Mouse (Mus musculus): ENCODE measurements around the gene Mybpc3.
A peak's percentile ranks its signal among the peaks of the same experiment; 100 is the strongest.

Mybpc3 gene

DNA sequence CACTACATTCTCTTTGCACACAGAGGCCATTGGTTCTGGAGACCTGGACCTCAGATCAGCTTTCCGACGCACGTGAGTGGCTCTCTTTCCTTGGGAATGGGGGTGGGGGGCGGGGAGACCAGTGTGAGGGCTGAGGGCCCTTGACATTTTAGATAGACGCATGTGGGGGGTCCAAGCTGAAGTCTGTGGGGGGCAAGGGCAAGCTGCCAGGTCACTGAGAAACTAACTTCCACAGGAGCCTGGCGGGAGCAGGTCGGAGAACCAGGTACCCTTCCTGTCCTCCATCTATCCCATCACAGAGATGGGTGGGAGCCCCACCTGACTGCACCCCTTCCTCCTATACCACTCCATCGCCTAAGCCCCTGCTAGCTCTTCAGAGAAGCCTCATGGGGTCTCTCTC lies 3.6 kb downstream of the Mybpc3 start:
- no peak for DNase-seq (ENCODE audit: low spot score)

DNA sequence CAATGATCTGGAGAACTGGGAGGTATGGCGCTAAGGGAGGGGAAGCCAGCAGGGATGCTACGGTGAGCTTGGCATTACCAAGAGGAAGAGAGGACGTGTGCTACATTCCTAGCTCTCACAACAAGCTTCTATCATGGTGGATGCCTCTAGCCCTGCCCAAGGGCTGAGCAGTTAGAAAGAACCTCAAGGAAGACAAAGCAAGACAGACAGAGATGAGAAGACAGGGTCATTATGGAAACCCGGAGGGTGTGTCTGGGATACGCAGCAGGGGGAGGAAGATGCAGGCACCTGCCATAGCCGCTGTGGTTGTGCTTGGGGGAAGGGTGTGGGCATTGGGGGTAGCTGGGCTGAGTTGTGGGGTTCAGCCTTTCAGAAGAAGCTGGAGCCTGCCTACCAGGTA lies 5.6 kb downstream of the Mybpc3 start:
- DNase-seq (ENCODE audit: low spot score): no peak

DNA sequence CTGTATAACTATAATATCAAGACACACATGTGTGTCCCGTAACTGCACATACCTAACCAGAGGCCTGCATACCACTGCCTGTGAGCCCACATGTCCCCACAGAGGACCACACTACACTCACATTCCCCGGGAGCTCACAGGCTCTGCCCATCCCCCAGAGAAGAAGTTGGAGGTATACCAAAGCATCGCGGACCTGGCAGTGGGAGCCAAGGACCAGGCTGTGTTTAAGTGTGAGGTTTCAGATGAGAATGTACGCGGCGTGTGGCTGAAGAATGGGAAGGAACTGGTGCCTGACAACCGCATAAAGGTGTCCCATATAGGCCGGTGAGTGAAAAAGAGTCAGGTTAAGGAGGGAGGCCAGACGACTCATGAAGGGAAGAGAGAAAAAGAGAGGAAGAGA lies 7.2 kb downstream of the Mybpc3 start:
- no peak for DNase-seq (ENCODE audit: low spot score)

DNA sequence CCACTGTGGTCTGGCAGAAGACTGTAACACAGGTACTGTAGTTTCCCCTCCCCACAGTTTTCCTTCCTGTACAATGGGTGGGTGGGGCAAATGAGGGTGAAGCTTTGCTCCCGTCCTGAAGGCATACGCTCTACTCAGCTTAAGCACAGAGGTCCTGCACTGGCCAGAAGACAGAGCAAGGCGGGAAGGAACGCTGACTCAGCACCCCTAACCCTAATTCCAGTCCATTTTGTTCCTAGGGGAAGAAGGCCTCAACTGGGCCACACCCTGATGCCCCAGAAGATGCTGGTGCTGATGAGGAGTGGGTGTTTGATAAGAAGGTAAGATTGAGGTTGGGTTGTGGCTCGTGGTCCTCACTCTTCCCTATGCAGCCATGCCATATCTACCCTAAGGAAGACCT lies 10.8 kb downstream of the Mybpc3 start:
- DNase-seq (ENCODE audit: low spot score): no peak

DNA sequence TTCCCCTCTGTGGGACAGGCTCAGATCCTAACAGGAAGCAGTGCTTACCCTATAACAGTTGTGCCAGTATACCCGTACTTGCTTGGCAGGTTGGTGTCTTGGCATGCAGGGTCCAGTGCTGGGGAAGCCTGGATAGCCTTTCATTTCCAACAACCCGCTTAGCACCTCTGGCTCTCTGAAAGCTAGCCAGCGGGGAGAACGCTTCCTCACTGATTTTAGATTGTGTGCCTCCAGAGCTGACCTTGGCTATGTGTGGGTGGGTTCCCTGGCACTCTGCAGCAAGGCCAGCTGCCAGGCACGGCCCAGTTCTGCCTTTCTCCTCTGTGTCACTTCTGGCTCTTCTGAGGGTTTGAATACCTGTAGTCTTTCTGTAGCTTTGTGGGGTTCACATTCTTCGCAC lies 12.2 kb downstream of the Mybpc3 start:
- DNase-seq (ENCODE audit: low spot score): peak; percentile 73

DNA sequence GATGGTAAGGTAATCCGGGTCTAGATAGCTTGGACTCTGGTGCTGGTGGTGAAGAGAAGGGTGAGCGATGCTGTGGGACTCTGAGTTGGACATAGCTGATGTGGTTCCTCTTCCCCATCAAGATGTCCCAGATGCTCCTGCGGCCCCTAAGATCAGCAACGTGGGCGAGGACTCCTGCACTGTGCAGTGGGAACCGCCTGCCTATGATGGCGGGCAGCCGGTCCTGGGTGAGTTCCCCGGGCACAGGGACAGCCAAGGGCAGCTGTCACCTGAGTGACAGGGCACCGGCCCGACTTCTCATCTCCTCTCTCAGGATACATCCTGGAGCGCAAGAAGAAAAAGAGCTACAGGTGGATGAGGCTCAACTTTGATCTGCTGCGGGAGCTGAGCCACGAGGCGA lies 13.3 kb downstream of the Mybpc3 start:
- no peak for DNase-seq (ENCODE audit: low spot score)

DNA sequence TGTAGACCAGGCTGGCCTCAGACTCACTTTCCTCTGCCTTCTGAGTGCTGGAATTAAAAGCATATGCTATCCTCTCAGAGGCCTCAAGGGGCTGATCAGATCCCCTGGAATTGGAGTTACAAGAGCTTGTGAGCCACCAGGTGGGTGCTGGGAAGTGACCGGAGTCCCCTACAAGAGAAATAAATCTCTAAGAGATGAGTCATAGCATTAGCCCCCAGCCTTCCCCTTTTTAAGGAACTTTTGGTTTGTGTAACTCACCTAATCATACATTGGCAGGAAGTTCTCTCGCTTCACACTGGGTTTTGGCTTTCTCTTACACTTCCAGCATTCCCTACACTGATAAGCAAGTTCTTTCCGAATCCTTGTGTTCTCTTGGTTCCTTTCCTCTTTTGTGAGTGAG lies 14.1 kb downstream of the Mybpc3 start:
- no peak for DNase-seq (ENCODE audit: low spot score)

DNA sequence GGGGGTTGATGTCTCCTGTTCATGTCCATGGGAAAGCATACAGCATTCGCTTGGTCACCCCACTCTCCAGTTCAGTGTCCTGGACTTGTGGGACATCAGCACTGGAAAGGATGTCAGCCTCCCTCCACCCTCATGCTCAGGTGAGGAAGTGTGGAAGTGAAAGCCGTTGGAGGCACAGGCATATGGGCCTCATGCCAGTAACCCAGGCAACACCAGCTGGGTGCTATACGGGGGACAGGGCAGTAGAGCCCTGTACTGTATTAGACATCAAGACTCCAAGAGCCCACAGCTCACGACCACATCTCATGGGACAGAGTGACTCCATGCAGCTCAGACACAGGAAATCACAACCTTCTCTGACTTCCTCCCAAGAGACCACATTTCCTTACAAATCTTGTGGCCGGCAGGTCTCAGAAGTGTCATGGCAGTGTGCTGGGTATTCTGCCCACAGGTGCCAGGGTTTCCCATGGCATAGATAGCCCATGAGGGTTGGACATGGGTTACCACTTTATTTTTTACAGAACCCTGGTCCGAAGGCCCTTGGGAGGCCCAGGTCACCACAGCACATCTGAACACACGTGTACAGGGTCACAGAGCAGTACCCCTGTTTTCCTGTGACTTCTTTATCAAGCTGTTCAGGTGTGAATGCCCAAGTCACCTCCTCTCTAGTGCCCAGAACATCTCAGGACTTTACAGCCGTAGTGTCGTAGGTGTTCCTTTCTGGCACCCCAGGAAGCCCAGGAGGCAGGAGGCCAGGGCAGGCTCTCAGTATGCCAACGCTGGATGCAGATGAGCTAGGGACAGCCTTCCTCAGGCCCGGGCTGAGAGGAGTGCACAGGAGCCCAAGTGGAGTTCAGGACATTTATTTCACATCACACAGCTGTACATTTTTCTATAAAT lies 18.8 kb downstream of the Mybpc3 start:
- no peak for DNase-seq (ENCODE audit: low spot score)

DNA sequence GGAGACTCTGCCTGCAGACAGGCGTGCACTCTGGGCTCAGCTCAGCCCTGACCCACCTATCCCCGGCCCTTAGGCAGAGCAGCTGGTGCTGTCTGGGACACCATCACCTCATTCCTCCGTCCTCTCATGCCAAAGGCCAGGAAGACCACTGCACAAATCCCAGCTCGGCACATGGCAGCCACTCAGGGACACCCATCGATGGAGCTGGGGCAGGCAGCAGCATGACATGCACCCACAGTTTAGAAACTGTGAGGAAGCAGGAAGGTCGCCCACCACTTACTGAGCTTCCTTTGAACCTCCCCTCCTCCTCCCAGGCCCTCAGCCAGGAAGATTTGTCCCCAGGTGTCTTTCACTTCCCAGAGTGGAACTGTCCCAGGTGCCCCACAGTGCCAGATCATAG lies 19.5 kb downstream of the Mybpc3 start:
- no peak for DNase-seq (ENCODE audit: low spot score)

DNA sequence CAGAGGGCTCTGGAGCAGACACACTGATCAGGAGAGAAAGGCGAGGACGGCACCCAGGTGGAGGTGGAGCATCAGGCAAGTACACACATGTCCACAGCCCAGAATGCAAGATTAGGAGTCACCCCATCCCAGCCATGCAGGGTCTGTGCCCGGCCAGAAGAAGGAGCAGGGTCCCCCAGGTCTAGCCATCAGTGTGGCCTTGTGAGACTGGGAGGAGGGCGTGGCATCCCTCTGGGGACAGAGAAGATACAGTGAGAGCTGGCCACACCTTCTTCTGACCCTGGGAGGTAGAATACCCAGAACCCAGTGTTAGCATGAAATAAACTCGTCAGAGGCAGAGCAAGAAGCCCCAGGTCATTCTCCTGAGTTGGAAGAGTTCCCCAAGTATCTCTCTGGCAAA lies 21.4 kb downstream of the Mybpc3 start:
- no peak for DNase-seq (ENCODE audit: low spot score)

DNA sequence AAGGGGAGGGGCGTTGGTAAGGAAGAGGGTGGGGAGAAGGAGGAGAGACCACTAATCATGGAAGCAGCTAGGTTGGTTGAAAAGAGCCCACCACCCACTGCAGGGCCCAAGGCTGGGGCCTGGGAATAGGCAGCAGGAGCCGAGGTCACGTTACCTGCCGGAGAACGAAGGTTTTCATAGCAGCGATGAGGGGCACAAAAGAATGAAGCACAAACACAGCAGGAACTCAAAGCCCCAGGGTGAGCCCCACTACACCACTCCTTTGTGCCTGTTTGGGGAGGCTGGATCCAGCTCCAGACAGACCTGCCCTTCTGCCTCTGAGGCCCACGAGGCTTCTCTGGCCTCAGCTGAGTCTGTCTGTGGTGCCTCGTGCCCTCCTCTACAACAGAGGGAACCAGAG lies 21.8 kb downstream of the Mybpc3 start:
- no peak for DNase-seq (ENCODE audit: low spot score)

DNA sequence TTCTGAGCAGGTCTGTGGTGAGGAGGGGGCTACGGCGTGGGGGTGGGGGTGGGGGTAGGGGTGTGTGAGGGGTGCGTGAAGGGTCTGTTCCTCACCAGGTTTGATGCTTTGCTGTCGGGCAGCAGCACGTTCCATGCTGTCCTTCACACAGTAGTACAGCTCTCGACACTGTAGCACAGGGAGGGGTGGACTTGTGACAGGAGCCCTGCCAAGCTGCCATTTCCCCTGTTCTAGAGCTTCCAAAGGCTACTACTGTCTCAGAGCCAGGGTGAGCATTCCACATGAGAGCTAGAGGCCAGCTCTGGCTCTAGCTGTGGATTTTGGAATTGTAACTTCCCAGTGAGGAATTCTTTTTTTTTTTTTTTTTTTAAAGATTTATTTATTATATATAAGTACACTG lies 25.0 kb downstream of the Mybpc3 start:
- no peak for DNase-seq (ENCODE audit: low spot score)

DNA sequence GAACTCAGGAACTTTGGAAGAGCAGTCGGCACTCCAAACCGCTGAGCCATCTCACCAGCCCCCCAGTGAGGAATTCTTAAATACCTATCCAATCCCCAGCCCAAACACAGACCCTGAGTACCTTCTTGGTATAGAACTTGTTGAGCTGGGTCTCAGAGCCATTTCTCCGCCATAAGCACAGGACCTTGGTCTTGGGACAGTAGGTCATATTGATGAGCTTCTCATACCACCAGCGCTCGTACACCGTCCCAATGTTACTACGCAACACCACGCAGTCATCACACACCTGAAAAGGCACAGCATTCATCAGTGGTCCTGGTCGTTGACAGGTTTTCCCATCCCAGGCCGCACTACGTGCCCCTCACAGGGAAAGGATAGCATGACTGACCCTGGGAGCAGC lies 25.5 kb downstream of the Mybpc3 start:
- DNase-seq (ENCODE audit: low spot score): no peak

DNA sequence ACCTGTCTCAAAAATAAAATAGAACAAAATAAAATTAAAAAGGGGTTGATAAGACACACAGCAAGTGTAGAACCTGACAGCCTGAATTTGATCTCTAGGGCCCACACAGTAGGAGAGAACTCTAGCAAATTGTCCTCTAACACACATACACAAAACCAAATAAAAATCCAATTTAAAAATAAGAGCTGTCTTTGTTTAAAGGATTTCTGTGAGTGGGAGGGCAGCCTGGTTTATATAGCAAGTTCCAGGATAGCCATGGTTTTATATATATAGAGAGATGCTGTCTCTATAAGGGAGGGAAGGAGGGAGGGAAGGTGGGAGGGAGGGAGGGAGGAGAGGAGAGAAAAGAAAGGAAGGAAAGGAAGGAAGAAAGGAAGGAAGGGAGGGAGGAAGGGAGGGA lies 30.2 kb downstream of the Mybpc3 start:
- DNase-seq (ENCODE audit: low spot score): no peak

DNA sequence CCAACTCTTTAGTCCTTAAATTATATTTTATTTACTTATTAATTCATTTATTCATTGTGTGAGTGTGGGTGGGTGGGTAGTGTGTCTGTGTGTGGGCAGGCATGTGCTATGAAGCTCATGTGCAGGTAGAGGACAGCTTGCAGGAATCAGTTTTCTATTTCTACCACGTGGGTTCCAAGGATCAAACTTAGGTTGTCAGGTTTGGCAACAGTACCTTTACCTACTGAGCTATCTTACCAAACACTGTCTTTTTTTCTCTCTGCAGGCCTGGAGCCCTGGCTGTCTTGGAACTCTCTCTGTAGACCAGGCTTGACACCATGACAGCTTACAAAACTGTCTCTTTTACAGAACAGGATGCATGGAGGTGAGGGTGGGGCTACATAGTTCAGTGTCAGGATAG lies 33.4 kb downstream of the Mybpc3 start:
- no peak for DNase-seq (ENCODE audit: low spot score)

DNA sequence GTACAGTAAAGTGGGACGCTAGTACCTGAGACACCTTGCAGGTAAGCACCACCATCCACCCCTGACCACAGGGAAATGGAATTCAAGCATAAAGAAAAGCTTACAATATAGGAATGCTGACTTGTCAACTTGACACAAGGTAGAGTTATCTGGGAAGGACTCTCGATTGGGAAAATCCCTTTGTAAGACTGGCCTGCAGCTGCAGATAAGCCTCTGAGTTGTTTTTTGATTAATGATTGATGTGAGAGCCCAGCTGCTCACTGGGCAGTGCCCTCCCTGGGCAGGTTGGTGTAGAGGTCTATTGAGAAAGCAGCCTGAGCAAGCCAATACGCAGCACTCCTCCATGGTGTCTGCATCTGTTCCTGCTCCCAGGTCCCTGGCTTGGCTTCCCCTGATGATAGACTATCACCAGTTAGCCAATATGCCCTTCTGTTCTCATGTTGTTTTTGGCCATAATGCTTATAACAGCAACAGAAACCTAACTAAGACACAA lies 35.0 kb downstream of the Mybpc3 start:
- no peak for DNase-seq (ENCODE audit: low spot score)

DNA sequence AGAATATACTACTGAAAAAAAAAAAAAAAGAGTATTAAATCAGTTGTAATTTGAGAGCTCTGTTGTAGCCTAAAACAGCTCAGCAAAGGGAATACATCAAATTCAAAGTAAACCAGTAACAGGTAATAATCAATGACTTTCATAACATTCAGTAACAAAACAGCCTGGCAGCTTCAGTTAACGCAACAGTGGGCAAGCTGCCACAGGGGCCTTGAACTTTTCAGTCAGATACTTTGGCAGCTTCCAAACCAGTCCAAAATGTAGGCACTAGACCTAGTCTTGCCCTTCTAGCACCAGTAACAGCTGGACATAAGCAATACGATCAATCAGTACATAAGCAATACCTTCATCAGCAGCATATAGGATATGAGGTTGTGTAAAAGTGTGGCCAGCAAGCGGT lies 36.1 kb downstream of the Mybpc3 start:
- DNase-seq (ENCODE audit: low spot score): no peak

DNA sequence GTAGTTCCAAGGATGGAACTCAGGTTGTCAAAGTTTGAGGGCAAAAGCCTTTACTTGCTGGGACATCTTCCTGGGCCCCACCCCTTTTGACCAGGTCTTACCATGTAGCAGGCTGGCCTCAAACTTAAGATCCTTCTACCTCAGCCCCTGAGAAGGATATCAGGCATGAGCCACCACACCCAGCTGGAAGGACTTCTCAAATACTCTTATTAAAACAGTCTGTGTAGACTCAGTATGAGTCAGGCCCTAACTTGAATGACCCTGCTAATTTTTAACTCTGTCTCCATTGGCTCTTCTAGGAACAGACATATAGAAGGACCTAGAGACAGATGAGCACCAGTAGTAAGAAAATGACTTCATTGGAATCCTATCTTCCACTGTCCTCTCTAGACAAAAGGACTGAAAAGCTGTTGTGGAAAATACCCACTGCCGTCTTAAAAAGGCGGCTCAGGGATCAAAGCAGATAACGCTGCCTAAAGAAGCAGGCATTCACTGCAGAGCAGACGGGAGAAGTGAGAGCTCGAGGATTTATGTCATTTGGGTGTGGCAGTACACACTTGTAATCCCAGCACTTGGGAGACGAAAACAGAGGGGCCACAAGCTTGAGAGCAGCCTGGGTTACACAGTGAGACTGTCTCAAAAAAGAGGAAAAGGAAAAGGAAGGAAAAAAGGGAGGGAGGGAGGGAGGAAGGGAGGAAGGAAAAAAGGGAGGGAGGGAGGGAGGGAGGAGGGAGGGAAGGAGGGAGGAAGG lies 39.2 kb downstream of the Mybpc3 start:
- no peak for DNase-seq (ENCODE audit: low spot score)

DNA sequence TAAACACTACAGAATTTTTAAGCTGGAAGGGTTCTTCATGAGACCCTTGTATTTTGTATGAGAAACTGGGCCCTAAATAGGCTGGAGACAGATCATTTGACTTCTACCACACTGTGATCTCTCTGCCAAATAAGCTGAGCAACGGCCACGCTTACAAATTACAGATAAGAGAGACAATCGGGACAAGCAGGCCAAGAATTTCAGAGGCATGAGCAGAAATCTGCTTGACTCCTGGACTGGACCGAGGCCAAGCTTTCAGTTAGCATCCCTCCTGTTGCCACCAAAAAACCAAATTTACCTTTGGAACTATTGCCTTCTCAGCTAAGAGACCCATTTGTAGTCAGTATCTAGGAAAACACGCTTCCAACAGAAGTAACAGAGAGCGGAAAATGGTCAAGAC lies 42.6 kb downstream of the Mybpc3 start:
- no peak for DNase-seq (ENCODE audit: low spot score)

DNA sequence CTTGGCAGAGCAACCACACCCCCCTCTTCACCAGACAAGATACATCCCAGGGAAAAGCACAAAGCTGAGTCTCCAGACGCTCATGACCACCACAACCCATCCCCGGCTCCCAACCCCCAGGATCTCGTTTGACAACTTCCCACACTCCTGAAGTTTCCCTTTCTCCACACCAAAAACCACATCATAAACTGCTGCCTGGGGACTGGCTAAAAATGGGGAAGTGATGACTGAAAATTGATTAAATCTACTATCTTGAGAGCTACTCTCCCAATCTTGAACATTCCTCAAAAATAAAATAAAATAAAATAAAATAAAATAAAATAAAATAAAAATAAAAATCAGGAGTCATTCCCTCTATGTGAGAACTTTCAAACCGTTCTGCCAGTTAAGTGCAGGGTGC lies 45.0 kb downstream of the Mybpc3 start:
- DNase-seq (ENCODE audit: low spot score): no peak

DNA sequence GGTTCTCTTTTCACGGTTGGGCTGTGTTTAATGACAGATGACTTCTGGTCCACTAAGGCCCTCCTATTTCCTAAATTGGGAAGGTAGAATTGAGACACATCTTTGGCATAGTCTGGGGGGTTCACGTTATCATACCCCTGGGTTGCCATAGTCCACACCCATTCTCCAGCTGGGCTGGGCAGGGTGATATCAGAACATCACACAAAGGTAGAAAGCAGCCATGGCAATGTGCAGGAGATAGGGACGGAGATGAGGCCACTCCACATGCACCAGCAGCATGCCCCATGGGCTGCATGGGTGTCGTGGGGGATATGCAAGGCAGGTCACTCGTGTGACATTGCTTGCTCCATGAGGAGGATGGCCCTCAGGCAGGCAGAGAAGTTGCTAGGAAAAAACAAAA lies 45.6 kb downstream of the Mybpc3 start:
- DNase-seq (ENCODE audit: low spot score): no peak

DNA sequence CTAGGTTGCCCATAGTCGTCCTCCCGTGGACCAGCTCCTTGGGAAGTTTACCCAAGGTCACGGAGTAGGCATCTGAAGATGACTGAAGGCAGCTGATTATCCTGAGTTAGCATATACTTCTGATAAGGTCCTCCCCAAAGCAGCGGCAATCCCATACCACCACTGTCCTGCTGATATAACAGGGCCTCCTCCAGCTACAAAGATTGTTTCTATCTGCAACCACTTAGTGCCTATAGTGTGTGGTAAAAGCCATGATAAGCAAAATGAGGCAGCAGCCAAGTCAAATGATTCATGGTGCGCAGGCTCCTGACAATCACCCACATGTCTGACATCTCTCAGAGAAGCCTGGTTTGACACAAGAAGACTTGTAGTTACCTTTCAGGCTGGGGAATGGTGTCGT lies 47.0 kb downstream of the Mybpc3 start:
- no peak for DNase-seq (ENCODE audit: low spot score)

DNA sequence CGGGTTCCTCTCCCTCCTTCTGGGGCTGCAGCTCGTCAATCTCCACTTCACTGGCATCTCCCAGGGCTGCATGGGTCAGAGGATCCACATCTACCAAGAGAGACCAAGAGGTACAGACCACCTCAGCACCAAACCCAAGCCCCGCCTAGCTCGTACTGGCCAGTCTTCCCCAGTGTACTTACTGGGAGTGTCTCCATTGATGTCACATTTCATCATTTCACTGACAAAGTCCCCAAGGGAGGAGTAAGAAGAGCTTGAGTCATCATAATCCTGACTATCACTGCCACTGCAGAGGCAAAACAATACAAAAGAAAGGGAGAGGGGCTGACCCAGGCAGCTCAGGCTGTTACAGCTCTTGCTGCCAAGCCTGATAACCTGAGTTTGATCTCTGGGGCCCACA lies 49.7 kb downstream of the Mybpc3 start:
- DNase-seq (ENCODE audit: low spot score): no peak

Measured in ovary, postnatal 36 days (tissue).